Mouse (Mus musculus): ENCODE results near the gene Chd3. TPM values are rescaled to one million over a fixed set of nuclear protein-coding genes. Genes with fewer than 3 reads are reported as not detected.

Chd3 gene
- polyA plus RNA-seq, 1 experiment from 2014 or later, result 53.0 TPM

DNA sequence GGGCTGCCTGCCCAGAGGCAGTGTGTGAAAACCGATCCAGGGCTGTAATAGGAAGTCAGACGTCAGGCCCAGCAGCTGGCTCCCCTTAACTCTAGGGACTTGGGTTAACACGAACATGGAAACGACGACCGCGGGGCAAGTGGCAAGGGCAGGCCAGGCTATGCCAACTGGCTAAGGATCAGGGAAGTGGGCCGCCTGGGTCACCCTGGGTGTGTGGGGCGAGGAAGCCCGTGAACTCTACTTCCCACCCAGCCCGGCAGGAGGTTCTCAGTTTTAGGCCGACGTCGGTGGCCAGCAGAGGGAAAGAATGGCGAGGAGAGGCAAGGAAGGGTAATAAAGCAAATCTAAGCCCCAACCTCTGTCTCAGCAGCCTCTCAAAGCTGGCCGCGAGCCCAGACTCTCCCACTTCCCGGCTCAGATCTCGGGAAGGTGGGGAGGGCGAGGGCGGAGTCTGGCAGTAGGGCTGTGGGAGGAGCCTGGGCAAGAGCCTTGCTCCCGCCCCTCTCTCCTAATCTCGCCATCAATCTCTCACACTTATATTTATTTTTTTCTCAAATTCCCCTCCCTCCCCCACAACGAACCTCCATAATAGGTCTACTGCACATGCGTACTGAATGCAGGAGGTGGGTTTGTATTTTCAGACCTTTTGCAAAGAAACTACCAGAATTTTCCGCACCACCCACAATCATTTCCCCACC lies 2.9 kb downstream of the Chd3 start:
- DNase-seq (ENCODE audit: low spot score) (peak; percentile 96), ATAC-seq (replicated peaks; ENCODE audit: low FRiP score) (peak; percentile 86)
- Histone ChIP-seq H3K27ac (ENCODE audit: low read depth, low read length) (peak overlapping the region; percentile 98), H3K9ac (ENCODE audit: low read length) (peak overlapping the region; percentile 99), H3K4me3 (ENCODE audit: low read depth, low read length) (peak overlapping the region; percentile 97), H3K4me1 (replicated peaks; ENCODE audit: control insufficient read depth, insufficient read depth, low read length) (peaks cover 33% of the 10 kb centered on the region), H3K36me3 (ENCODE audit: control insufficient read depth, insufficient read depth, low read length) (peaks cover 14% of the 10 kb centered on the region), H3K9me3 (ENCODE audit: control insufficient read depth, low read length) (no peaks in the 10 kb centered on the region), H3K4me2 (ENCODE audit: low read depth, low read length, severe bottlenecking) (peak overlapping the region; percentile 92), H3K27me3 (ENCODE audit: control insufficient read depth, insufficient read depth, low read length) (no peaks in the 10 kb centered on the region)
- under 1% methylated on average over 26 of the region's 26 CpGs for WGBS

DNA sequence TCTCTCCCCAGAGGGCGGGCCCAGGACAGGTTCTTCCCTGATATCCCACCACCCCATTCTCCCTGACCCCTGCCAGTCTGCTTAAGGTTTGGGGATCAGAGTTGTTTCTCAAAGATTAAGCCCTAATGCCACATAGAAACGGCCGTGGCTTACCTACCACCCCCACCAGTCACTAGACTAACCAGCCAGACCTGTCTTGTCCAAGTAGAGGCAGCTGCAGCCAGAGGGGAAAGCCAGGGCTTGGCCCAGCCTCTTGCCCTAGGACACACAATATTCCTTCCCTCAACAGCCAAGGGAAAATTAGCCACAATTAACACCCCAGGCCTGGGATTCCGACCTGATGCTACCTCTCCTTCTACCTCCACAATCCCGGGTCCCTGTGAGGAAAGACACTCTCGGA lies 3.5 kb downstream of the Chd3 start:
- peak overlapping the region; percentile 92 for H3K4me2 ChIP-seq (ENCODE audit: low read depth, low read length, severe bottlenecking)
- peak overlapping the region; percentile 97 for H3K4me3 ChIP-seq (ENCODE audit: low read depth, low read length)
- ATAC-seq (replicated peaks; ENCODE audit: low FRiP score), result no peak
- DNase-seq (ENCODE audit: low spot score), result no peak
- H3K27ac ChIP-seq (ENCODE audit: low read depth, low read length), result peak overlapping the region; percentile 98
- H3K4me1 ChIP-seq (replicated peaks; ENCODE audit: control insufficient read depth, insufficient read depth, low read length), result peaks cover 27% of the 10 kb centered on the region
- H3K27me3 ChIP-seq (ENCODE audit: control insufficient read depth, insufficient read depth, low read length), result no peaks in the 10 kb centered on the region
- H3K9ac ChIP-seq (ENCODE audit: low read length), result peak overlapping the region; percentile 56
- H3K9me3 ChIP-seq (ENCODE audit: control insufficient read depth, low read length), result no peaks in the 10 kb centered on the region
- 27% methylated on average over 6 of the region's 6 CpGs for WGBS
- peaks cover 18% of the 10 kb centered on the region for H3K36me3 ChIP-seq (ENCODE audit: control insufficient read depth, insufficient read depth, low read length)

DNA sequence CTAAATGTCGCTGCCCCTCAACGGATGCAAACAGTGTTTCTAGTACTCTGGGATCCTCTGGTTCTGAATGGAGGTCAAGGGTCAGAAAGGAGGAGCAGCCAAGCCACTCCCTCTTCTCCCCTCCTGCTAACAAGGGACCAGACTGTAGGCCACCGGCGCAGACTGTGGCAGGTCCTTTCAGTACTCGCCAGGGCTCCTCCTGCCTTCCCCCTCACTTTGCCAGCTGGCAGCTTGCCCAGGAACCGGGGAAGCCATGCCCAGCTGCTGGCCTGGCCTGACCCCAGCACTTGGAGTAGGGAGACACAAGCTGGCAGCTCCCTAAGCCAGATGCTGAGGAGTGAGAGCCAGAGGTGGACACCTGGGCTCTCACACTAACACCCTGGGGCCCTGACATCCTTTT lies 4.3 kb downstream of the Chd3 start:
- H3K4me1 ChIP-seq (replicated peaks; ENCODE audit: control insufficient read depth, insufficient read depth, low read length), result peaks cover 26% of the 10 kb centered on the region
- peak overlapping the region; percentile 98 for H3K27ac ChIP-seq (ENCODE audit: low read depth, low read length)
- H3K9ac ChIP-seq (ENCODE audit: low read length), result peak overlapping the region; percentile 56
- no peaks in the 10 kb centered on the region for H3K9me3 ChIP-seq (ENCODE audit: control insufficient read depth, low read length)
- no peaks in the 10 kb centered on the region for H3K27me3 ChIP-seq (ENCODE audit: control insufficient read depth, insufficient read depth, low read length)
- no peak overlapping the region; the same call in 1 of the 2 replicates for H3K4me3 ChIP-seq (ENCODE audit: low read depth, low read length)
- peak overlapping the region; percentile 92 for H3K4me2 ChIP-seq (ENCODE audit: low read depth, low read length, severe bottlenecking)
- H3K36me3 ChIP-seq (ENCODE audit: control insufficient read depth, insufficient read depth, low read length), result peaks cover 22% of the 10 kb centered on the region
- WGBS, result 4% methylated on average over 6 of the region's 6 CpGs
- DNase-seq (ENCODE audit: low spot score) (peak; percentile 83), ATAC-seq (replicated peaks; ENCODE audit: low FRiP score) (peak; percentile 28; the same call in 1 of the 2 replicates)

DNA sequence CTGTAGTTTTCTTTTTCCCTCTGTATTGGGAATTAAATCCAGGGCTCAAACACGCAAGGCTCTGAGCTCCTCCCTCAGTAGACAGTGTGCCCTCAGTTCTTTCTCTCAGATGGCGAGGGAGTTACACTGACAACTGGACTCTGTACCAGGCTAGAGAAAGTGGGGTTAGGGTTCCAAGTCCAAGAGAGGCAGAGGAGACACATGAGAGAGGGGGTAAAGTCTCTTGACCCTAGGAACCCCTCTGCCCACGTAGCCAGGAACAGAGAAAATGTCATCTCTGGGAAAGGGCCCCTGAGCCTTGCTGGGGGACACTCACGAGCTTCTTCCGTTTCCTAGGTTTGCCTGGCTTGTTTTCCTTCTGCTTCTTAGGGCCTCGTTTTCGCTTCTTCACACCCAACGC lies 4.8 kb downstream of the Chd3 start:
- Histone ChIP-seq H3K9ac (ENCODE audit: low read length) (peak overlapping the region; percentile 2; the same call in 1 of the 2 replicates), H3K27ac (ENCODE audit: low read depth, low read length) (no peak overlapping the region), H3K4me1 (replicated peaks; ENCODE audit: control insufficient read depth, insufficient read depth, low read length) (peaks cover 26% of the 10 kb centered on the region), H3K4me2 (ENCODE audit: low read depth, low read length, severe bottlenecking) (no peak overlapping the region), H3K36me3 (ENCODE audit: control insufficient read depth, insufficient read depth, low read length) (peaks cover 24% of the 10 kb centered on the region), H3K9me3 (ENCODE audit: control insufficient read depth, low read length) (no peaks in the 10 kb centered on the region), H3K4me3 (ENCODE audit: low read depth, low read length) (no peak overlapping the region; the same call in 1 of the 2 replicates), H3K27me3 (ENCODE audit: control insufficient read depth, insufficient read depth, low read length) (no peaks in the 10 kb centered on the region)
- ATAC-seq (replicated peaks; ENCODE audit: low FRiP score) (no peak), DNase-seq (ENCODE audit: low spot score) (no peak)
- WGBS, result 52% methylated on average over 8 of the region's 8 CpGs

DNA sequence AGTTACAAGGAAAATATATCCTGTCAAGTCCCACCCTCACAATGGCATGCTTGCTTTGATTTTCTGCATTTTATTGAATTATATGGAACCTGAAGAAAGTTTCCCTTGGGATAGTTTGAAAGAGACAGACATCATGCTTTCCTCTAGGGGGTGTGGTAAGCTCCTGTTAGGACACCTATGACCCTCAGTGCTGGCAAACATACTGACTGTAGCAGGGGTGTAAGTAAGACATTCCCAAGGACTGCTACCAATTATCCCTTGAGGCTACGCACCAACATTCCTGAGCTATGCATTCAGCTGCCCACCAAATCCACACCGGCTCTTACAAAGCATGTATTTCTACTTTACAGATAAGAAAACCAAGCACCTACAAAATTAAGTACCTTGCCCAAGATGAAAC lies 6.7 kb downstream of the Chd3 start:
- WGBS, result 77% methylated on average over 2 of the region's 2 CpGs

DNA sequence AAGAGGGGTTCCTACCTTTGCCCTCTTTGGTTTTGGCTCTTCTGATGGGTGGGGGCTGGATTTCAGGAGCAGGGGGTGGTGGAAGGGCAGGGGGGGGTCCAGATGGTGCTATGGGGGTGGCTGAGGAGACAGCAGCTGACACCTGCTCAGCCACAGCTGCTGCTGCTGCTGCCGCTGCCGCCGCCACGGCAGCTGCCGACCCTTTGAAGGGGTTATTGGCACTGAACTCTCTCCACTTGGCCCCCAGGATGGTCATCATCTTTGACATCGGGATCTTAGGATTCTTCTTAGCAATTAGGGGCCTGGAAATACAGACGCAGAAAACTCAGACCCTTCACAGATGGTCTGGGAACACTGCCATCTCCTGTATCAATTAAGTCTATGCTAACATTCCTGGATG lies 7.2 kb downstream of the Chd3 start:
- Histone ChIP-seq H3K27ac (ENCODE audit: low read depth, low read length) (no peak overlapping the region), H3K9me3 (ENCODE audit: control insufficient read depth, low read length) (no peaks in the 10 kb centered on the region), H3K9ac (ENCODE audit: low read length) (no peak overlapping the region), H3K36me3 (ENCODE audit: control insufficient read depth, insufficient read depth, low read length) (peaks cover 35% of the 10 kb centered on the region), H3K27me3 (ENCODE audit: control insufficient read depth, insufficient read depth, low read length) (no peaks in the 10 kb centered on the region), H3K4me1 (replicated peaks; ENCODE audit: control insufficient read depth, insufficient read depth, low read length) (peaks cover 19% of the 10 kb centered on the region), H3K4me3 (ENCODE audit: low read depth, low read length) (no peak overlapping the region), H3K4me2 (ENCODE audit: low read depth, low read length, severe bottlenecking) (no peak overlapping the region)
- ATAC-seq (replicated peaks; ENCODE audit: low FRiP score) (no peak), DNase-seq (ENCODE audit: low spot score) (no peak)
- WGBS, result 71% methylated on average over 7 of the region's 7 CpGs

More for the DNA sequence above, 6.7 kb downstream of the Chd3 start:
- H3K36me3 ChIP-seq (ENCODE audit: control insufficient read depth, insufficient read depth, low read length), result peaks cover 32% of the 10 kb centered on the region
- H3K4me1 ChIP-seq (replicated peaks; ENCODE audit: control insufficient read depth, insufficient read depth, low read length), result peaks cover 21% of the 10 kb centered on the region
- no peak overlapping the region for H3K9ac ChIP-seq (ENCODE audit: low read length)
- DNase-seq (ENCODE audit: low spot score) (no peak), ATAC-seq (replicated peaks; ENCODE audit: low FRiP score) (no peak)
- H3K4me3 ChIP-seq (ENCODE audit: low read depth, low read length), result no peak overlapping the region
- no peaks in the 10 kb centered on the region for H3K27me3 ChIP-seq (ENCODE audit: control insufficient read depth, insufficient read depth, low read length)
- H3K27ac ChIP-seq (ENCODE audit: low read depth, low read length), result no peak overlapping the region
- H3K9me3 ChIP-seq (ENCODE audit: control insufficient read depth, low read length), result no peaks in the 10 kb centered on the region
- H3K4me2 ChIP-seq (ENCODE audit: low read depth, low read length, severe bottlenecking), result no peak overlapping the region

DNA sequence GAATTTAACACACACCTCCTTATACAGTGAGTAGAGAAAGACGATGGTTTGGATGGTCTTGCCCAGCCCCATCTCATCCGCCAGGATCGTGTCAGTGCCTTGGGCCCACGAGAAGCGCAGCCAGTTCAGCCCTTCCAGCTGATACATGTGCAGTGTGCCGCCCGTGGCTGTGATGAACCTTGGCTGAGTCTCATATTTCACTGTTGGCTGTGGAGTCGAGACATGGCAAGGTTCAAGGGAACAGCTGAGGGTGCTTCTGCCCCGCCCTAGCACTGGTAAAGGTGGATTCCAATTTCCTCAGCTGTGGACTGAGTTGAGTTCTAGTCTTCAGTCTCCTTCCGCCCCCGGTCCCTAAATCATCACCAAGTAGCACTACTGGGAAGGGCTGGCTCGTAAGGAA lies 11.5 kb downstream of the Chd3 start:
- Histone ChIP-seq H3K9me3 (ENCODE audit: control insufficient read depth, low read length) (no peaks in the 10 kb centered on the region), H3K4me2 (ENCODE audit: low read depth, low read length, severe bottlenecking) (no peak overlapping the region), H3K4me1 (replicated peaks; ENCODE audit: control insufficient read depth, insufficient read depth, low read length) (no peaks in the 10 kb centered on the region), H3K27ac (ENCODE audit: low read depth, low read length) (no peak overlapping the region), H3K9ac (ENCODE audit: low read length) (no peak overlapping the region), H3K4me3 (ENCODE audit: low read depth, low read length) (no peak overlapping the region), H3K36me3 (ENCODE audit: control insufficient read depth, insufficient read depth, low read length) (peaks cover 32% of the 10 kb centered on the region), H3K27me3 (ENCODE audit: control insufficient read depth, insufficient read depth, low read length) (no peaks in the 10 kb centered on the region)
- WGBS, result 91% methylated on average over 12 of the region's 12 CpGs
- no peak for ATAC-seq (replicated peaks; ENCODE audit: low FRiP score)
- no peak for DNase-seq (ENCODE audit: low spot score)

DNA sequence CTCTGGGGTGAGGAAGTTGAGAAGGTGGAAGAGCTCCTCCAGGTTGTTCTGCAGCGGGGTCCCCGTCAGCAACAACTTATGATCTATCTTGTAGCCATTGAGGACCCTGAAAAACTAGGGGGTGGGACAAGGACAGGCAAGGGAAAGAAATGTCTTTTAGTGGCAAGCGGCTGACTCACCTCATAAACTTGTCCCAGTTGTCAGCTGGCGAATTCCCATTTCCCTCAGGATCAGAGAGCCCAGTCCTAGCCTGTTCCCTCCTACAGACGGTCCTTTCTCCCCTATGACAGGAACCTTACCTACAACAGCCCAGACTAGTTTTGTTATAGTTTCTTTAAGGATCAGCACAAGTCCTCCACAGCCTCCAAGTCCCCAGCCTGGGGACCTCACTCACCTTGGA lies 12.7 kb downstream of the Chd3 start:
- Histone ChIP-seq H3K27ac (ENCODE audit: low read depth, low read length) (no peak overlapping the region), H3K9ac (ENCODE audit: low read length) (no peak overlapping the region), H3K9me3 (ENCODE audit: control insufficient read depth, low read length) (no peaks in the 10 kb centered on the region), H3K4me2 (ENCODE audit: low read depth, low read length, severe bottlenecking) (no peak overlapping the region), H3K4me1 (replicated peaks; ENCODE audit: control insufficient read depth, insufficient read depth, low read length) (no peaks in the 10 kb centered on the region), H3K36me3 (ENCODE audit: control insufficient read depth, insufficient read depth, low read length) (peaks cover 30% of the 10 kb centered on the region), H3K27me3 (ENCODE audit: control insufficient read depth, insufficient read depth, low read length) (no peaks in the 10 kb centered on the region), H3K4me3 (ENCODE audit: low read depth, low read length) (no peak overlapping the region)
- WGBS, result 95% methylated on average over 5 of the region's 5 CpGs
- no peak for DNase-seq (ENCODE audit: low spot score)
- ATAC-seq (replicated peaks; ENCODE audit: low FRiP score), result no peak

DNA sequence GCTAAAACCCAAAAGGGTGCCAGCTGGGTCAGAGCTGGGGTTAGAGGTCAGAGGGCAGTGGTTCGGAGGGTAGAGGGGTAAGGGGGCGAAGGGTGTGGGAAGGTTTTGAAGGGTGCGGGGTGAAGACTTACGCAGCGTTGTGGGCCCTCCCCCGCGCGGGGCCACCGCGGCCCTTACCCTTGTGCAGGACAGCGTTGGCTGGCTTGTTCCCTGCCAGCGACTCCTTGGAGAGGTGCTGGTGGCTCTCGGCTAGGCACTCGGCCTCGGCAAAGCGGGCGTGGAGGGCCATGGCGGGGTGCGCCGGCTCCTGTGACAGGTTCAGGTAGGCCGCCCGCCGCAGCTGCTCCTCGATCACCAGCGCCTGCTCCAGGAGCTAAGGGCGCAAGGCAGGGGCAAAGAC lies 22.8 kb downstream of the Chd3 start:
- DNase-seq (ENCODE audit: low spot score), result no peak

More for the DNA sequence above, 22.8 kb downstream of the Chd3 start:
- no peak for ATAC-seq (replicated peaks; ENCODE audit: low FRiP score)
- H3K9ac ChIP-seq (ENCODE audit: low read length), result no peak overlapping the region
- no peaks in the 10 kb centered on the region for H3K9me3 ChIP-seq (ENCODE audit: control insufficient read depth, low read length)
- 91% methylated on average over 24 of the region's 26 CpGs for WGBS
- no peaks in the 10 kb centered on the region for H3K27me3 ChIP-seq (ENCODE audit: control insufficient read depth, insufficient read depth, low read length)
- no peaks in the 10 kb centered on the region for H3K4me1 ChIP-seq (replicated peaks; ENCODE audit: control insufficient read depth, insufficient read depth, low read length)
- H3K4me2 ChIP-seq (ENCODE audit: low read depth, low read length, severe bottlenecking), result no peak overlapping the region
- H3K36me3 ChIP-seq (ENCODE audit: control insufficient read depth, insufficient read depth, low read length), result peaks cover 13% of the 10 kb centered on the region; the same call in 1 of the 2 replicates
- H3K27ac ChIP-seq (ENCODE audit: low read depth, low read length), result no peak overlapping the region
- no peak overlapping the region for H3K4me3 ChIP-seq (ENCODE audit: low read depth, low read length)
